Mouse (Mus musculus): Measurements from ENCODE around the gene Rnase12. TPM values are rescaled to one million over a fixed set of nuclear protein-coding genes. Genes with fewer than 3 reads are reported as not detected.

Gene Rnase12
- polyA plus RNA-seq, 1 experiment = not detected

GRCm38 (mm10) chr14:51081035-51081434 lies 23.6 kb upstream of the Rnase12 start:
- Histone ChIP-seq H3K36me3 (ENCODE audit: control insufficient read depth, insufficient read depth) (no peaks in the 10 kb centered on the region), H3K79me2 (ENCODE audit: control insufficient read depth, insufficient read depth) (no peaks in the 10 kb centered on the region), H3K4me2 (ENCODE audit: low read depth) (no peak overlapping the region), H3ac (ENCODE audit: control insufficient read depth, insufficient read length) (no peak overlapping the region), H3K4me3 (no peak overlapping the region), H3K27me3 (ENCODE audit: control insufficient read depth, insufficient read depth, insufficient read length) (no peaks in the 10 kb centered on the region)
- TF ChIP-seq E2F4 (IDR thresholded peaks at IDR 0.05; ENCODE audit: insufficient read depth) (no peak), TCF3 (IDR thresholded peaks at IDR 0.05; ENCODE audit: insufficient read length, low read depth) (no peak), SRF (IDR thresholded peaks at IDR 0.05; ENCODE audit: control insufficient read depth, insufficient read length, low read depth) (no peak), CEBPB (IDR thresholded peaks at IDR 0.05; ENCODE audit: insufficient read depth, poor library complexity, severe bottlenecking) (no peak), TCF12 (IDR thresholded peaks at IDR 0.05; ENCODE audit: insufficient read depth, poor library complexity, severe bottlenecking) (no peak), REST (IDR thresholded peaks at IDR 0.05; ENCODE audit: insufficient read depth, insufficient read length) (no peak), POLR2AphosphoS2 (IDR thresholded peaks at IDR 0.05; ENCODE audit: insufficient read length, low read depth) (no peak)

DNA sequence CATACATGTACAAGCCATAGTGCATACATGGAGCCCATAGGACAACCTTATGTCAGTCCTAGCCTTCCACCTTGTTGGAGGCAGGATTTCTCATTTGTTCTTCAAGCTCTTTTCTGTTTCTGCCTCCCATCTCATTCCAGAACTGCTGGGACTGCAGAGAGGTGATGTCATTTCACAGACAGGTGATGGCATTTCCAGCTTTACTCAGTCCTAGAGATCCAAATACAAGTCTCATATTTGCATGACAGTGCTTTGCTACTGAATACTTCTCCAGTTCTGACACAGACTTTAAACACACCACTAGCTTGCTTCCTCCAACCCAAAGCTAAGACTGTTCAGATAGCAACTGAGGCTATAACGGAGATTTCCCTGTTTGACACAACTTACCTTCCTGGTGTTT lies 21.7 kb upstream of the Rnase12 start:
- H3ac ChIP-seq (ENCODE audit: control insufficient read depth, insufficient read length) = no peak overlapping the region
- H3K4me3 ChIP-seq = no peak overlapping the region
- H3K36me3 ChIP-seq (ENCODE audit: control insufficient read depth, insufficient read depth) = no peaks in the 10 kb centered on the region
- H3K79me2 ChIP-seq (ENCODE audit: control insufficient read depth, insufficient read depth) = no peaks in the 10 kb centered on the region
- TF ChIP-seq TCF3 (IDR thresholded peaks at IDR 0.05; ENCODE audit: insufficient read length, low read depth) = no peak
- TF ChIP-seq TCF12 (IDR thresholded peaks at IDR 0.05; ENCODE audit: insufficient read depth, poor library complexity, severe bottlenecking) = no peak
- no peak for TF ChIP-seq POLR2AphosphoS2 (IDR thresholded peaks at IDR 0.05; ENCODE audit: insufficient read length, low read depth)
- no peak for TF ChIP-seq MYOD1 (IDR thresholded peaks at IDR 0.05; ENCODE audit: control insufficient read depth in 1 of 3, insufficient read length in 2 of 3, low read depth in 2 of 3)
- TF ChIP-seq MYOG (IDR thresholded peaks at IDR 0.05; ENCODE audit: control insufficient read depth in 1 of 3, insufficient read depth in 1 of 3, insufficient read length in 2 of 3, low read depth in 2 of 3) = no peak
- TF ChIP-seq USF1 (IDR thresholded peaks at IDR 0.05; ENCODE audit: low read depth) = no peak
- TF ChIP-seq POLR2A (IDR thresholded peaks at IDR 0.05; ENCODE audit: insufficient read length, low read depth) = no peak
- TF ChIP-seq CEBPB (IDR thresholded peaks at IDR 0.05; ENCODE audit: insufficient read depth, poor library complexity, severe bottlenecking) = no peak
- no peak for TF ChIP-seq REST (IDR thresholded peaks at IDR 0.05; ENCODE audit: insufficient read depth, insufficient read length)
- TF ChIP-seq MAX (IDR thresholded peaks at IDR 0.05; ENCODE audit: low read depth) = no peak
- no peaks in the 10 kb centered on the region for H3K27me3 ChIP-seq (ENCODE audit: control insufficient read depth, insufficient read depth, insufficient read length)
- H3K4me2 ChIP-seq (ENCODE audit: low read depth) = no peak overlapping the region

DNA sequence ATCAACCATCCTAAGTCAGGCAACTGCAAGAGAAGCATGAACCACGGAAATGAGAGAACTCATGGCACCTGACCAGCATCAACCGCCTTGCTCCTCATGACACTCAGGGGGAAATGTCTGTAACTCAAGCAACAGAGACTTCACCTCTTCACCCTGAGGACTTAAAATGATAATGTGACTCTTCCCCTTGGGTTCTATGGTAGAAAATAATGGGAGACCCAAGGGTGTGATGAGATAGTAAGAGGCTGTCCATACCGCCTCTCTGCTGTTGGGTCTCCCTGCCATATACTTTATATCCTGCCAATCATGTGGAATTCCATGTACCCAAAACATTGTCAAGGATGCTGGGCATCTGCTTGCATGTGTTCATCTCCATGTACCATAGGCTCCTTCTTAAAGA lies 16.9 kb upstream of the Rnase12 start, which contains the start of gene Olfr750:
Gene Olfr750 (minus strand): TSS at position 101 of the 400 bp plus-strand sequence.
- Histone ChIP-seq H3K36me3 (ENCODE audit: control insufficient read depth, insufficient read depth) (no peaks in the 10 kb centered on the region), H3K4me3 (no peak within 1 kb of the TSS), H3ac (ENCODE audit: control insufficient read depth, insufficient read length) (no peak within 1 kb of the TSS), H3K27me3 (ENCODE audit: control insufficient read depth, insufficient read depth, insufficient read length) (no peaks in the 10 kb centered on the region), H3K4me2 (ENCODE audit: low read depth) (no peak within 1 kb of the TSS), H3K79me2 (ENCODE audit: control insufficient read depth, insufficient read depth) (no peaks in the 10 kb centered on the region)
- no peak for TF ChIP-seq REST (IDR thresholded peaks at IDR 0.05; ENCODE audit: insufficient read depth, insufficient read length)
- no peak for TF ChIP-seq MYOD1 (IDR thresholded peaks at IDR 0.05; ENCODE audit: control insufficient read depth in 1 of 3, insufficient read length in 2 of 3, low read depth in 2 of 3)

DNA sequence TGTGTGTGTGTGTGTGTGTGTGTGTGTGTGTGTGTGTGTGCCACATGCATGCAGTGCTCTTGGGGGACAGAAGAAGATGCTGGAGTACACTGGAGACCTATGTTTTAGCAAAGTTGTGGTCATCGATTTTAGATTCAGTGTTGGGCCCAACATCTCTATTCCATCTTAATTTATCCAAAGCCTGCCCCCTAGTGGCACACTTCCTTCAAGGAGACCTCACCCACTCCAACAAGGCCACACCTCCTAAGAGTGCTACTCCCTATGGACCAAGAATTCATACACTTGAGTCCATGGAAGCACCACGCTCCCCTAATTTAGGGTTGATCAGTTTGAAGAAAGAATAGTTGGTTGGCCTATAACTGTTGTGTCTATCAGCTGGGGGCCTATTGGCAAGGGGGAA lies 12.2 kb upstream of the Rnase12 start:
- no peaks in the 10 kb centered on the region for H3K27me3 ChIP-seq (ENCODE audit: control insufficient read depth, insufficient read depth, insufficient read length)
- H3K36me3 ChIP-seq (ENCODE audit: control insufficient read depth, insufficient read depth) = no peaks in the 10 kb centered on the region
- no peak overlapping the region for H3K4me2 ChIP-seq (ENCODE audit: low read depth)
- no peak overlapping the region for H3ac ChIP-seq (ENCODE audit: control insufficient read depth, insufficient read length)
- no peak for TF ChIP-seq E2F4 (IDR thresholded peaks at IDR 0.05; ENCODE audit: insufficient read depth)
- no peak for TF ChIP-seq USF1 (IDR thresholded peaks at IDR 0.05; ENCODE audit: low read depth)
- no peak for TF ChIP-seq SRF (IDR thresholded peaks at IDR 0.05; ENCODE audit: control insufficient read depth, insufficient read length, low read depth)
- TF ChIP-seq MYOD1 (IDR thresholded peaks at IDR 0.05; ENCODE audit: control insufficient read depth in 1 of 3, insufficient read length in 2 of 3, low read depth in 2 of 3) = no peak
- no peak for TF ChIP-seq POLR2A (IDR thresholded peaks at IDR 0.05; ENCODE audit: insufficient read length, low read depth)
- TF ChIP-seq MYOG (IDR thresholded peaks at IDR 0.05; ENCODE audit: control insufficient read depth in 1 of 3, insufficient read depth in 1 of 3, insufficient read length in 2 of 3, low read depth in 2 of 3) = no peak
- no peak overlapping the region for H3K4me3 ChIP-seq
- H3K79me2 ChIP-seq (ENCODE audit: control insufficient read depth, insufficient read depth) = no peaks in the 10 kb centered on the region

DNA sequence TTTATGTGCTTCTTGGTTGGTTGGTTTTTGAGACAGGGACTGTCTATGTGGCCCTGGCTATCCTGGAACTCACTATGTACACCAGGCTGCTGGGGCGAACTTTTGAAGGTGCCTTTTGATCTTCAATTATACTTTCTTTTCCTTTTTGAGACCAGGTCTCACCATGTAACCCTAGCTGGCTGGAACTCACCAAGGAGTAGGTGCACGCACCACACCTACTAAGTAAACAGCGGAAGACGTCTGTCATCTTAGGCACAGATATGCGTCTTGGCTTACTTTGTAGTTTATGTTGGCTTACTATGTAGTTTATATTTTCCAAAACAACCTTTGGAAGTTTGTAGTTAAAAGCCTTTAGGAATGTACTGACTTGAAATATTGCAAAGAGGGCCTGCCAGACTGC lies 11.5 kb upstream of the Rnase12 start:
- no peak for TF ChIP-seq POLR2A (IDR thresholded peaks at IDR 0.05; ENCODE audit: insufficient read length, low read depth)
- no peak for TF ChIP-seq MYOG (IDR thresholded peaks at IDR 0.05; ENCODE audit: control insufficient read depth in 1 of 3, insufficient read depth in 1 of 3, insufficient read length in 2 of 3, low read depth in 2 of 3)
- TF ChIP-seq CEBPB (IDR thresholded peaks at IDR 0.05; ENCODE audit: insufficient read depth, poor library complexity, severe bottlenecking) = no peak
- TF ChIP-seq E2F4 (IDR thresholded peaks at IDR 0.05; ENCODE audit: insufficient read depth) = no peak
- no peak for TF ChIP-seq POLR2AphosphoS2 (IDR thresholded peaks at IDR 0.05; ENCODE audit: insufficient read length, low read depth)
- TF ChIP-seq USF1 (IDR thresholded peaks at IDR 0.05; ENCODE audit: low read depth) = no peak
- no peak for TF ChIP-seq TCF3 (IDR thresholded peaks at IDR 0.05; ENCODE audit: insufficient read length, low read depth)
- no peak for TF ChIP-seq MAX (IDR thresholded peaks at IDR 0.05; ENCODE audit: low read depth)
- TF ChIP-seq TCF12 (IDR thresholded peaks at IDR 0.05; ENCODE audit: insufficient read depth, poor library complexity, severe bottlenecking) = no peak
- TF ChIP-seq REST (IDR thresholded peaks at IDR 0.05; ENCODE audit: insufficient read depth, insufficient read length) = no peak
- no peak for TF ChIP-seq MYOD1 (IDR thresholded peaks at IDR 0.05; ENCODE audit: control insufficient read depth in 1 of 3, insufficient read length in 2 of 3, low read depth in 2 of 3)
- no peak for TF ChIP-seq SRF (IDR thresholded peaks at IDR 0.05; ENCODE audit: control insufficient read depth, insufficient read length, low read depth)
- Histone ChIP-seq H3K79me2 (ENCODE audit: control insufficient read depth, insufficient read depth) (no peaks in the 10 kb centered on the region), H3K36me3 (ENCODE audit: control insufficient read depth, insufficient read depth) (no peaks in the 10 kb centered on the region), H3K4me3 (no peak overlapping the region), H3ac (ENCODE audit: control insufficient read depth, insufficient read length) (no peak overlapping the region), H3K4me2 (ENCODE audit: low read depth) (no peak overlapping the region), H3K27me3 (ENCODE audit: control insufficient read depth, insufficient read depth, insufficient read length) (no peaks in the 10 kb centered on the region)
